Mouse (Mus musculus) embryonic fibroblast, embryonic 13.5 days (primary cell): ENCODE measurements around the gene Erbb2.

Experiments used
- CTCF ChIP-seq: IDR thresholded peaks from 2 replicates; pipeline ENCODE4 v1.5.1; 2011; ENCODE audit warnings: mild to moderate bottlenecking, control low read depth, low read length, moderate library complexity, borderline replicate concordance; ENCODE audit not compliant: insufficient read depth
- POLR2A ChIP-seq: IDR thresholded peaks from 2 replicates; pipeline ENCODE4 v1.6.1; 2011; ENCODE audit warnings: low read depth, mild to moderate bottlenecking, control low read depth, low read length, moderate library complexity

DNA sequence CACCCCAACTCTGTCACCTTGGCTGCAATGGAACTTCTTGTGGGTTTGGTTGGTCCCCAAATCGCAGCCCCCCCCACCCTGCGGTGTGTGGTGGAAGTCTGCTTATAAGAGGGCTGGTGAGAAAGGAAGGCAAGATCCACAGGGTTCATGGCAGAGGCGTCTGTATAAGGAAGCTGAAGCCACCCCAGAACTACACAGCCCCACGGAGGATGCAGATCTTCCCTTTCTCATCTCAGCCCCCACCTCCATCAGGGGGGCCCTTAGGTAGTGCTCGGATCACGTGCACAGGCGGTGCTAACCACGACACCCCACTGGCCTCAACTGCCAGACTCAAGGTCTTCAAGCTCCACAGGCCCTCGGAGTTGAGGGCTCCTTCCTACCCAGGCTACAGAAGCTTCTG is 51.6 kb downstream of the Erbb2 start:
- TF ChIP-seq CTCF (no peak), POLR2A (no peak)
